Mouse (Mus musculus) olfactory bulb, adult 2 months (tissue): ENCODE measurements around the gene Adgrv1.

Source experiments
- CTCF ChIP-seq: fragments of 200-500 bp; IDR thresholded peaks from 2 replicates; pipeline ENCODE4 v1.5.1; 2012; ENCODE audit warnings: low read depth, mild to moderate bottlenecking, low read length, moderate library complexity; ENCODE audit not compliant: insufficient read depth
- POLR2A ChIP-seq: fragments of 200-500 bp; IDR thresholded peaks from 2 replicates; pipeline ENCODE4 v1.6.1; 2012; ENCODE audit warnings: mild to moderate bottlenecking, low read depth, low read length, moderate library complexity; ENCODE audit not compliant: insufficient read depth

GRCm38 (mm10) chr13:81086969-81087682 lies 545.8 kb downstream of the Adgrv1 start:
- no peak for TF ChIP-seq CTCF
- TF ChIP-seq POLR2A: no peak
